Mouse (Mus musculus): Measurements from ENCODE around the gene Gm13695. TPM values are rescaled to one million over a fixed set of nuclear protein-coding genes. Genes with fewer than 3 reads are reported as not detected.
"Not testable (repeated sequence)": the region's sequence is repeated elsewhere in the genome, so short reads cannot be mapped to it uniquely, and the experiment has no call there.

The Gm13695 gene
- not detected for total RNA-seq (2021)

- intact Hi-C loops (cut with DNase I); DNase-seq: not testable (repeated sequence)
These were observed at the start of gene Gm13695 for GRCm38 (mm10) chr2:83967013-83967412. Gm13695 (plus strand) TSS chr2:83967313.

DNA sequence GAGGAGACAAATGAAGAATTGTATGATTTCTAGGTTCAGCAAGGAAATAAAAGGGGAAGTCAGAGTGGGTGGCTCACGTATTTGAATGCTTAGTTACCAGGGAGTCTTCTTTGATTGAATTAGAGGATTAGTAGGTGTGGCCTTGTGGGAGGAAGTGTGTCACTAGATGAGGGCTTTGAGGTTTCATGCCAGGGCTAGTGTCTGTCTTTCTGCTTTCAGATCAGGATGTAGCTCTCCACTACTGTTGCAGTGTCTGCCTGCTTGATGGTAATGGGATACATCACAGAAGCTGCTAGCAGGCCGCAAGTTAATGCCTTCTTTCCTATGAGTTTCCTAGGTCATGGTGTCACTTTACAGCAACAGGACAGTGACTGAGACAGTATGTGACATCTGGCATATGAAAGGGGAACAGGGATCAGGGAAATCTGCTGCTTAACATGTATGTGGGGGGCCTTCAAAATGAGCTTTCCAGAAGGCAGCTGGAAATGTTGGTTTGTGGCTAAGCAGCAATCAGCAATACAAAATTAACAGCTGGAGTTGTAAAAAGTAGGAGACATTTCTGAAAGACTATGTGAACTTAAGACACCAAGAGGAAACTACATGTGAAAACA lies 37.5 kb upstream of the Gm13695 start:
- no peak for DNase-seq
- intact Hi-C loops (cut with DNase I): no loop called here

- intact Hi-C loops (cut with DNase I): no loop called here
- peak; percentile 75 for DNase-seq
These were observed 26.2 kb upstream of the Gm13695 start, which contains the start of gene Zswim2 for GRCm38 (mm10) chr2:83940931-83941361. Zswim2 (minus strand) TSS chr2:83941228.

- intact Hi-C loops (cut with DNase I): no loop called here
- DNase-seq: no peak
These were observed 25.7 kb upstream of the Gm13695 start for GRCm38 (mm10) chr2:83941378-83941777.

DNA sequence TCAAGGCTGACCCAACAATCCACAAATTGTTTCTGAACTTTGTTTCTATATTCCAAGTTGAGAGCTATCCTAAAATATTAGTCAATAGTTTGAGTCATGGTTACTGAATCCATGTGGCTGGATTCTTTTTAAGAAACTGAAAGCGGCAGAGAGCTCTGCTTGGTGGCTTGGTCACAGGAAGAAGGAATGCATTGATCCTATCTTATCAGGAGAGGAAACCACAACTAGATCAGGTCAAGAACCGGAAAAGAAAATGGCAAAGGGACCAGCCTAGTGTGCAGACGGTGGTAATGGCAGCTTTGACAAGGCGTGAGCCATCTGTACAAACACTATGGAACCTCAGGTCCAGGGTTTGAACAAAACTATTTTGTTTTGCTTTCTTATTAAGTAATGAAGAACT lies 25.3 kb upstream of the Gm13695 start:
- intact Hi-C loops (cut with DNase I): no loop called here
- DNase-seq: no peak

DNA sequence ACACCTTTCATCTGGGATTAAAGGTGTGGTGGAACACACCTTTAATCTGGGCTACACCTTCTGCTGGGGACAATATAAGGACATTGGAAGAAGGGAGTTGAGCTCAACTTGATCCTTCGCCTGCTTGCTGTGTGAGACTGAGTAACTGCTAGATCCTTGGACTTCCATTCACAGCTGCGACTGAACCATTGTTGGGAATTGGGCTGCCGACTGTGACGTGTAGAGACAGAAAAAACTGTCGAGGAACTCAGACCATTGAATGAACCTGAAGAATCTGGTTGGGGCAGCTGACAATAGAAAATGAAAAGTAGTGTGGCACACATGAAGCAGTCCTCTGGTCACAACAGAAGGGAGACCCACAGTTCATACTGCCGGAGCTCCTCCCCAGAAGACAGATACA lies 11.7 kb upstream of the Gm13695 start, which contains the start of gene Gm13698:
Gene Gm13698, plus strand, starts transcription at position 301 of the 400 bp plus-strand sequence.
- intact Hi-C loops (cut with DNase I); DNase-seq: not testable (repeated sequence)

- DNase-seq; intact Hi-C loops (cut with DNase I): not testable (repeated sequence)
These were observed 5.9 kb upstream of the Gm13695 start, which contains the start of gene Gm13693 for GRCm38 (mm10) chr2:83961203-83961602. Gm13693 (plus strand) TSS chr2:83961503.

GRCm38 (mm10) chr2:83972823-83973222 lies 5.7 kb downstream of the Gm13695 start, which contains the start of gene Gm13696:
Gm13696 (plus strand) TSS chr2:83973123.
- intact Hi-C loops (cut with DNase I); DNase-seq: not testable (repeated sequence)

DNA sequence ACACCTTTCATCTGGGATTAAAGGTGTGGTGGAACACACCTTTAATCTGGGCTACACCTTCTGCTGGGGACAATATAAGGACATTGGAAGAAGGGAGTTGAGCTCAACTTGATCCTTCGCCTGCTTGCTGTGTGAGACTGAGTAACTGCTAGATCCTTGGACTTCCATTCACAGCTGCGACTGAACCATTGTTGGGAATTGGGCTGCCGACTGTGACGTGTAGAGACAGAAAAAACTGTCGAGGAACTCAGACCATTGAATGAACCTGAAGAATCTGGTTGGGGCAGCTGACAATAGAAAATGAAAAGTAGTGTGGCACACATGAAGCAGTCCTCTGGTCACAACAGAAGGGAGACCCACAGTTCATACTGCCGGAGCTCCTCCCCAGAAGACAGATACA lies 11.5 kb downstream of the Gm13695 start, which contains the start of gene Gm13694:
Gene Gm13694, plus strand, starts transcription at position 301 of the 400 bp plus-strand sequence.
- intact Hi-C loops (cut with DNase I); DNase-seq: not testable (repeated sequence)

- intact Hi-C loops (cut with DNase I); DNase-seq: not testable (repeated sequence)
These were observed 17.3 kb downstream of the Gm13695 start, which contains the start of gene Gm13697 for GRCm38 (mm10) chr2:83984443-83984842. Gm13697 (plus strand) TSS chr2:83984743.

- intact Hi-C loops (cut with DNase I); DNase-seq: not testable (repeated sequence)
These were observed 23.1 kb downstream of the Gm13695 start, which contains the start of gene Gm13691 for GRCm38 (mm10) chr2:83990253-83990652. Gm13691 (plus strand) TSS chr2:83990553.

DNA sequence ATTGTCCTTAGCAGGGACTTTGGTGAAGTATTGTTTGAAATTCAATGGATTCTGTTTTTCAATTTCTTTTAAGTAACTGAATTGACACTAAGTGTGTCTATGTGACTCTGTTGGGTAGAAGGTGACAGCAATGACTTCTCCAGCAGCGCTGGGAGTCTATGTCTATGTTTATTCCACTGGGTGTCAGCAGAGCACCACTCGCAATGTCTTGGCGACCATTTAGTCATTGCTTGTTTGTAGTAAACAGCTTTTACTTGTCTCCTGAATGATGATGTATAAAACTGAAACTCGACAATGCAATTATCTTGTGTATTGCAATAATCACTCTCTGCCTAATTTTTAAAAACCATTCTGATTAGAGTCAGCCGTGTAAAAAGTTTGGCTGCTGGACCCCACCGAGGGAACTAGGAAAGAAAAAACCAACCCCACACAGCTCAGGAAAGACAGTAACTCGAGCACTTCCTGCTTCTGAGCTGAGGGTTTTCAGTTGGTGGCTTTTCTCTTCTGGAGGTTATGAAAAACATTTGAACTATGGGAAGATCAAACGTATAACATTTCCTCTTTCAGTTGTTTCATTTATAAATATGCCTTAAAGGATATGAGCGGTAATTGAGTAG lies 26.6 kb downstream of the Gm13695 start:
- intact Hi-C loops (cut with DNase I); DNase-seq: not testable (repeated sequence)

DNA sequence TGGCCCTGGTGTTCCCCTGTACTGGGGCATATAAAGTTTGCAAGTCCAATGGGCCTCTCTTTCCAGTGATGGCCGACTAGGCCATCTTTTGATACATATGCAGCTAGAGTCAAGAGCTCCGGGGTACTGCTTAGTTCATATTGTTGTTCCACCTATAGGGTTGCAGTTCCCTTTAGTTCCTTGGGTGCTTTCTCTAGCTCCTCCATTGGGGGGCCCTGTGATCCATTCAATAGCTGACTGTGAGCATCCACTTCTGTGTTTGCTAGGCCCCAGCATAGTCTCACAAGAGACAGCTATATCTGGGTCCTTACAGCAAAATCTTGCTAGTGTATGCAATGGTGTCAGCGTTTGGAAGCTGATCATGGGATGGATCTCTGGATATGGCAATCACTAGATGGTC lies 27.4 kb downstream of the Gm13695 start:
- intact Hi-C loops (cut with DNase I); DNase-seq: not testable (repeated sequence)

DNA sequence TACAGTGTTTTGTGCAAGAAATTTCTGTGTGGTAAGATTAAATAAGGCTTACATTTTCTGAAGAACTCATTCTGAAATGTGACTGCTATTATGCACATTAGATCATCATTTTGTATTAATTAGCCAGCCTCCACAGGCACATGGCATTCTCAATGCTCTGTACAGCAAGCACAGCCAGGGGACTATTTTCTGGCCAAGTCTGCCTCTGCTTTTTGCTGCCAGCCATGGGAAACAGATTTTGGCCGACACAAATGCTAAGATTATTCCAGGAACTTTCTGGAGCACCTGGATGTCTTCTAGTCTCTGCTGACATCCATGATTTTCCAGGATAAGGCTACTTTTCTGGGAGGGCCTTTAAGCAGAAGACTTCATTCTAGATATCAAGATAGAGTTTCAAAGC lies 41.8 kb downstream of the Gm13695 start:
- peak; percentile 49 for DNase-seq
- intact Hi-C loops (cut with DNase I): no loop called here

DNA sequence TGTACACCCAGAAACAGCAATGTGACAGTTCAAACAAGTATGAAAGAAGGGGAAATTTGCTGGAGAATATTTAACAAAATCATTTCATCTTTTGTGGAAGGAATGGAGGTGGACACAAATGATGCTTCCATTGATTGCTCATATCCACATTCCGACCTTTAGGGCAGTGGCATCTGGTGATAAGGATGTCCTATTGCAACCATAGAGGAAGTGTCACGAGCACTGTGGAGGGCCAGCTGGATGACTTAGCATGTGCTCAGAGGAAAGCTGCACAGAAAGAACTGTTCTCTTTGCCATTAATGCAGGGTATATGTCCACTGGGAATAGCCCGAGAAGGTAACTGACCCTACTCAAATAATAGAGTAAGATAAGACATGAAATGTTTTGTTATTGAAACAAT lies 42.7 kb downstream of the Gm13695 start:
- DNase-seq: no peak
- intact Hi-C loops (cut with DNase I): no loop called here

DNA sequence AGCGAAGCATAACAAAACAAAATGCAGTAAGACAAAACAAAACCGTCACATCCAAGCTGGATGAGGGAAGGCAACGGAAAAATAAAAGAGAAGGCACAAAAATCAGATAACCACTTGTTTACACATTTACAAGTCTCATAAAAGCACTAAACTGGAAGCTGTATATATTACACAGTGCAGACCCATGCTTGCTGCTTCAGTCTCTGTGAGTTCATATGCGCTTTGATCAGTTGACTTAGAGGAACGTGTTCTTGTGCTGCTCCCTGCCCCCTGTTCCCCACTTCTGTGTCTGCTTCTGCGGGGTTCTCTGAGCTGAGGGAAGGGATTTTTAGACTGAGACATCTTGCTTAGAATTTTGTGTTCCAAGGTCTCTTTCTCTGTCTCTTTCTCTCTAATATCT lies 47.5 kb downstream of the Gm13695 start:
- intact Hi-C loops (cut with DNase I): no loop called here
- DNase-seq: no peak

- DNase-seq; intact Hi-C loops (cut with DNase I): not testable (repeated sequence)
These were observed 49.2 kb downstream of the Gm13695 start for GRCm38 (mm10) chr2:84016291-84016690.

- DNase-seq: no peak
- intact Hi-C loops (cut with DNase I): no loop called here
These were observed 51.2 kb downstream of the Gm13695 start for GRCm38 (mm10) chr2:84018330-84018729.

Measured in left cerebral cortex, postnatal 4 days (tissue).